Comparison of ENCODE assay signal across 8 mouse cellular contexts in genomic region chr3:89520618-89521502, GRCm38 (mm10). TPM values are rescaled to one million over a fixed set of nuclear protein-coding genes. Genes with fewer than 3 reads are reported as not detected.
A peak's percentile ranks its signal among the peaks of the same experiment; 100 is the strongest.
DNase-seq lines count a peak whose midpoint lies in the region; ATAC-seq and TF ChIP-seq lines count a peak whose summit lies in the region.

No protein-coding gene starts in this region.

- TF ChIP-seq CTCF in ES-Bruce4 (IDR thresholded peaks at IDR 0.05; ENCODE audit: low read depth, low read length) = no peak
- TF ChIP-seq CTCF in intestine, postnatal 0 days (IDR thresholded peaks at IDR 0.05; ENCODE audit: low read depth) = no peak

- no peaks in the 10 kb centered on the region for H3K79me2 ChIP-seq in myocyte (ENCODE audit: control insufficient read depth, insufficient read depth)

- TF ChIP-seq POLR2A in ES-Bruce4 (IDR thresholded peaks at IDR 0.05; ENCODE audit: insufficient read depth, low read length) (no peak), myocyte (IDR thresholded peaks at IDR 0.05; ENCODE audit: insufficient read length, low read depth) (no peak)

- TF ChIP-seq EP300 in ES-Bruce4 (IDR thresholded peaks at IDR 0.05; ENCODE audit: insufficient read depth, low read depth, low read length) = no peak

- no peaks in the 10 kb centered on the region for H3K36me3 ChIP-seq in ES-Bruce4 (ENCODE audit: control insufficient read depth, insufficient read depth, low read length, poor library complexity, severe bottlenecking)
- no peaks in the 10 kb centered on the region for H3K36me3 ChIP-seq in intestine, postnatal 0 days (ENCODE audit: control insufficient read depth, insufficient read depth)
- no peaks in the 10 kb centered on the region for H3K36me3 ChIP-seq in limb, embryonic 15.5 days
- H3K36me3 ChIP-seq in myocyte (ENCODE audit: control insufficient read depth, insufficient read depth) = no peaks in the 10 kb centered on the region

- H3K4me1 ChIP-seq in ES-Bruce4 (ENCODE audit: control insufficient read depth, insufficient read depth, low read length) = no peaks in the 10 kb centered on the region
- H3K4me1 ChIP-seq in intestine, postnatal 0 days (replicated peaks; ENCODE audit: control insufficient read depth, insufficient read depth, low read length) = no peaks in the 10 kb centered on the region; the same call in 1 of the 2 replicates
- H3K4me1 ChIP-seq in limb, embryonic 15.5 days = peaks cover 41% of the 10 kb centered on the region

- no peak overlapping the region for H3K27ac ChIP-seq in ES-Bruce4 (ENCODE audit: insufficient read depth, low read length)
- H3K27ac ChIP-seq in intestine, postnatal 0 days (ENCODE audit: low read depth, low read length) = no peak overlapping the region
- H3K27ac ChIP-seq in limb, embryonic 15.5 days = no peak overlapping the region; the same call in 1 of the 2 replicates

- H3K9ac ChIP-seq in ES-Bruce4 (ENCODE audit: low read depth, poor library complexity, severe bottlenecking) = peak overlapping the region; percentile 22; the same call in 1 of the 2 replicates
- 0 out of 2 replicates have a peak overlapping the region, but pooled peaks have one; percentile 7 for H3K9ac ChIP-seq in intestine, postnatal 0 days (ENCODE audit: low read depth, low read length)
- H3K9ac ChIP-seq in limb, embryonic 15.5 days = peak overlapping the region; percentile 35

- peak overlapping the region; percentile 70 for H3K4me2 ChIP-seq in intestine, postnatal 0 days (replicated peaks; ENCODE audit: low read depth)
- peak overlapping the region; percentile 96 for H3K4me2 ChIP-seq in limb, embryonic 15.5 days
- peak overlapping the region; percentile 54 for H3K4me2 ChIP-seq in myocyte (ENCODE audit: low read depth)

- WGBS in intestine, postnatal 0 days = 7% methylated on average over 25 of the region's 25 CpGs
- 3% methylated on average over 25 of the region's 25 CpGs for WGBS in limb, embryonic 15.5 days

- no peak for ATAC-seq in intestine, postnatal 0 days
- ATAC-seq in limb, embryonic 15.5 days (ENCODE audit: insufficient number of reproducible peaks, low FRiP score, low TSS enrichment, low read depth) = no peak

- peak; percentile 39 to 51 for DNase-seq in adrenal gland, postnatal 36 days
- DNase-seq in gastrocnemius, postnatal 25 days = peak; percentile 45
- DNase-seq in spleen, postnatal 14 days (ENCODE audit: low spot score in 2 of 2) = no peak
- DNase-seq in c-Kit-positive CD71-positive TER-119-positive erythroid progenitor cells, embryonic 14.5 days (ENCODE audit: low spot score) = no peak

- no peaks in the 10 kb centered on the region; the same call in 1 of the 2 replicates for H3K27me3 ChIP-seq in ES-Bruce4 (ENCODE audit: control insufficient read depth, insufficient read depth, low read length, poor library complexity, severe bottlenecking)
- peaks cover 34% of the 10 kb centered on the region for H3K27me3 ChIP-seq in intestine, postnatal 0 days (replicated peaks; ENCODE audit: control insufficient read depth, insufficient read depth, low read length)
- H3K27me3 ChIP-seq in limb, embryonic 15.5 days = peaks cover 13% of the 10 kb centered on the region; the same call in 1 of the 2 replicates
- H3K27me3 ChIP-seq in myocyte (ENCODE audit: control insufficient read depth, insufficient read depth, insufficient read length) = peaks cover 35% of the 10 kb centered on the region

- no peak overlapping the region for H3ac ChIP-seq in myocyte (ENCODE audit: control insufficient read depth, insufficient read length)

- peak overlapping the region; percentile 49 for H3K4me3 ChIP-seq in ES-Bruce4 (ENCODE audit: low read depth, low read length)
- peak overlapping the region; percentile 40 for H3K4me3 ChIP-seq in intestine, postnatal 0 days (ENCODE audit: low read depth, low read length)
- H3K4me3 ChIP-seq in limb, embryonic 15.5 days = peak overlapping the region; percentile 45
- H3K4me3 ChIP-seq in myocyte = peak overlapping the region; percentile 0

- peaks cover 3% of the 10 kb centered on the region; the same call in 1 of the 2 replicates for H3K9me3 ChIP-seq in ES-Bruce4 (replicated peaks; ENCODE audit: control insufficient read depth, insufficient read depth, low read length, poor library complexity, severe bottlenecking)
- H3K9me3 ChIP-seq in intestine, postnatal 0 days (ENCODE audit: control insufficient read depth) = no peaks in the 10 kb centered on the region
- H3K9me3 ChIP-seq in limb, embryonic 15.5 days = no peaks in the 10 kb centered on the region

TF ChIP-seq in myocyte, 11 proteins besides CTCF, POLR2A, EP300 and RAD21:
- TF ChIP-seq E2F4 (IDR thresholded peaks at IDR 0.05; ENCODE audit: insufficient read depth) (no peak), POLR2AphosphoS2 (IDR thresholded peaks at IDR 0.05; ENCODE audit: insufficient read length, low read depth) (no peak), SRF (IDR thresholded peaks at IDR 0.05; ENCODE audit: control insufficient read depth, insufficient read length, low read depth) (no peak), TCF3 (IDR thresholded peaks at IDR 0.05; ENCODE audit: insufficient read length, low read depth) (no peak), CEBPB (IDR thresholded peaks at IDR 0.05; ENCODE audit: insufficient read depth, poor library complexity, severe bottlenecking) (no peak), MYOG (IDR thresholded peaks at IDR 0.05; ENCODE audit: control insufficient read depth in 1 of 3, insufficient read depth in 1 of 3, insufficient read length in 2 of 3, low read depth in 2 of 3) (no peak)

RNA-seq across cellular contexts. Expression of gene Kcnn3, which starts 0.9 kb away (rescaled TPM):
- polyA plus RNA-seq in ES-Bruce4 (2011; ENCODE audit: insufficient read depth, insufficient read length, low read depth, missing spikeins) = 0.93 and 1.0 TPM in 2 replicates
- total RNA-seq in adrenal gland, postnatal 36 days (2021) = 1 to 10 TPM; 3.4 to 3.7 TPM
- 1 to 10 TPM; 2.5 to 5.8 TPM for total RNA-seq in gastrocnemius, postnatal 25 days (2021)
- 4.6 TPM in 2 replicates for polyA plus RNA-seq in intestine, postnatal 0 days (2015; fragmentation: Nextera tagmentation; extraction: Ambion mirVana)
- 4.7 and 5.4 TPM in 2 replicates for polyA plus RNA-seq in limb, embryonic 15.5 days (2015; fragmentation: Nextera tagmentation; extraction: Ambion mirVana)
- 0.68 TPM for polyA plus RNA-seq in myocyte (2012; fragmentation: generic; extraction: Trizol)

Comparison
In these comparisons a context has a peak if more than half of its experiments do, and no peak if none do; other contexts are left out.
1. DNase-seq: peak in adrenal gland, postnatal 36 days (2 of 2) and gastrocnemius, postnatal 25 days (single experiment); none in spleen, postnatal 14 days (0 of 2) and c-Kit-positive CD71-positive TER-119-positive erythroid progenitor cells, embryonic 14.5 days (single experiment).
2. Peak in every context shown above with its lines, with median percentiles within 50 percentile points of each other: H3K4me3 ChIP-seq, H3K9ac ChIP-seq and H3K4me2 ChIP-seq.